Mouse (Mus musculus): ENCODE measurements around the gene Yif1a. TPM values are rescaled to one million over a fixed set of nuclear protein-coding genes. Genes with fewer than 3 reads are reported as not detected.

Yif1a gene
- polyA plus RNA-seq, 1 experiment from 2014 or later = 64.0 TPM

DNA sequence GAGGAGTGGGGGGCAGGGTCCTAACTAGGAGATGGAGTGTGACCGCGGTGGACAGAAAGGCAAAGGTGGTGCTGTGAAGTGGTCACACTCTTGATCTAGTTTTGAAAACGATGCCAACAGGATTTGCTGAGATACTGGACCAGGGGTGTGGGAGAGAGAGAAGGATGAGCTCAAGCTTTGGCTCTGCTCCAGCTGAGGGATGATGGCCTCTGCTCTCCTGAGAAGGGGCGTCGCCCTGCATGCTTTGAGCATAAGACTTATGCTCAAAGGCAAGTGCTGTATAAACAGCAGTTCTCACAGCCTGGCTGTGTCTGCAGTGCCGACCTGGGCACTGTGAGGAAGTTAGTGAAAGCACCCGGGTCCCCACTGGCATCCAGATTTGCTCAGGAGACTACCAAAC lies 23.2 kb upstream of the Yif1a start:
- H3K27ac ChIP-seq (replicated peaks) = no peak overlapping the region
- WGBS = 69% methylated on average over 7 of the region's 7 CpGs
- ATAC-seq (ENCODE audit: low FRiP score, low read depth) = no peak
- peaks cover 13% of the 10 kb centered on the region for H3K27me3 ChIP-seq
- no peak overlapping the region for H3K9ac ChIP-seq
- H3K36me3 ChIP-seq = no peaks in the 10 kb centered on the region
- peaks cover 21% of the 10 kb centered on the region for H3K4me1 ChIP-seq (replicated peaks)
- H3K4me3 ChIP-seq = no peak overlapping the region
- H3K9me3 ChIP-seq = no peaks in the 10 kb centered on the region
- no peak overlapping the region for H3K4me2 ChIP-seq

- 13% methylated on average over 15 of the region's 15 CpGs for WGBS
- ATAC-seq (ENCODE audit: low FRiP score, low read depth) = no peak
- Histone ChIP-seq H3K4me3 (peak overlapping the region; percentile 42), H3K9ac (peak overlapping the region; percentile 38; the same call in 1 of the 2 replicates), H3K4me2 (peak overlapping the region; percentile 83), H3K4me1 (replicated peaks) (peaks cover 32% of the 10 kb centered on the region), H3K9me3 (no peaks in the 10 kb centered on the region), H3K27me3 (peaks cover 13% of the 10 kb centered on the region), H3K27ac (replicated peaks) (no peak overlapping the region), H3K36me3 (no peaks in the 10 kb centered on the region)
Observed at GRCm38 (mm10) chr19:5067040-5067799, 21.1 kb upstream of the Yif1a start.

- Histone ChIP-seq H3K36me3 (no peaks in the 10 kb centered on the region), H3K4me2 (peak within 1 kb of the TSS; percentile 83), H3K27ac (replicated peaks) (0 out of 2 replicates have a peak within 1 kb of the TSS, but pooled peaks have one; percentile 14), H3K9me3 (no peaks in the 10 kb centered on the region), H3K4me1 (replicated peaks) (peaks cover 40% of the 10 kb centered on the region), H3K27me3 (peaks cover 13% of the 10 kb centered on the region), H3K9ac (peak within 1 kb of the TSS; percentile 38), H3K4me3 (peak within 1 kb of the TSS; percentile 42)
- ATAC-seq (ENCODE audit: low FRiP score, low read depth) = no peak; the same call in 1 of the 2 replicates
- WGBS = under 1% methylated on average over 48 of the region's 56 CpGs
Observed at GRCm38 (mm10) chr19:5067867-5068569, 20.3 kb upstream of the Yif1a start, which contains the start of gene Cd248. Gene Cd248, plus strand, starts transcription at chr19:5068078.

DNA sequence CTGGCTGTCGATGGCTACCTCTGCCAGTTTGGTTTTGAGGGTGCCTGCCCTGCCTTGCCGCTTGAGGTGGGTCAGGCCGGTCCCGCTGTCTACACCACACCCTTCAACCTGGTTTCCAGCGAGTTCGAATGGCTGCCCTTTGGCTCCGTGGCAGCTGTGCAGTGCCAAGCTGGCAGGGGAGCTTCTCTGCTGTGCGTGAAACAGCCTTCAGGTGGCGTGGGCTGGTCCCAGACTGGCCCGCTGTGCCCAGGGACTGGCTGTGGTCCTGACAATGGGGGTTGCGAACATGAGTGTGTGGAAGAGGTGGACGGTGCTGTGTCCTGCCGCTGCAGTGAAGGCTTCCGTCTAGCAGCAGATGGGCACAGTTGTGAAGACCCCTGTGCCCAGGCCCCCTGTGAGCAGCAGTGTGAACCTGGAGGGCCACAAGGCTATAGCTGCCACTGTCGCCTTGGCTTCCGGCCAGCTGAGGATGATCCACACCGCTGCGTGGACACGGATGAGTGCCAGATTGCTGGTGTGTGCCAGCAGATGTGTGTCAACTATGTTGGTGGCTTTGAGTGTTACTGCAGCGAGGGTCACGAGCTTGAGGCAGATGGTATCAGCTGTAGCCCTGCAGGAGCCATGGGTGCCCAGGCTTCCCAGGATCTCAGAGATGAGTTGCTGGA lies 19.6 kb upstream of the Yif1a start:
- H3K4me3 ChIP-seq = peak overlapping the region; percentile 42
- H3K27ac ChIP-seq (replicated peaks) = no peak overlapping the region
- H3K4me1 ChIP-seq (replicated peaks) = peaks cover 41% of the 10 kb centered on the region
- H3K9ac ChIP-seq = peak overlapping the region; percentile 38
- no peak for ATAC-seq (ENCODE audit: low FRiP score, low read depth)
- H3K9me3 ChIP-seq = no peaks in the 10 kb centered on the region
- WGBS = 26% methylated on average over 21 of the region's 21 CpGs
- H3K27me3 ChIP-seq = peaks cover 13% of the 10 kb centered on the region
- no peaks in the 10 kb centered on the region for H3K36me3 ChIP-seq
- peak overlapping the region; percentile 83 for H3K4me2 ChIP-seq

- Histone ChIP-seq H3K27ac (replicated peaks) (no peak overlapping the region), H3K27me3 (peaks cover 17% of the 10 kb centered on the region), H3K36me3 (no peaks in the 10 kb centered on the region), H3K4me3 (peak overlapping the region; percentile 6; the same call in 1 of the 2 replicates), H3K4me2 (peak overlapping the region; percentile 83), H3K4me1 (replicated peaks) (peaks cover 41% of the 10 kb centered on the region), H3K9ac (no peak overlapping the region), H3K9me3 (no peaks in the 10 kb centered on the region)
- no peak for ATAC-seq (ENCODE audit: low FRiP score, low read depth)
- WGBS = 82% methylated on average over 5 of the region's 5 CpGs
Observed at GRCm38 (mm10) chr19:5069486-5069885, 18.9 kb upstream of the Yif1a start.

GRCm38 (mm10) chr19:5069978-5070377 lies 18.4 kb upstream of the Yif1a start:
- no peak for ATAC-seq (ENCODE audit: low FRiP score, low read depth)
- H3K27ac ChIP-seq (replicated peaks) = no peak overlapping the region
- no peaks in the 10 kb centered on the region for H3K9me3 ChIP-seq
- H3K27me3 ChIP-seq = peaks cover 21% of the 10 kb centered on the region
- 83% methylated on average over 7 of the region's 7 CpGs for WGBS
- H3K4me3 ChIP-seq = peak overlapping the region; percentile 6; the same call in 1 of the 2 replicates
- H3K4me1 ChIP-seq (replicated peaks) = peaks cover 41% of the 10 kb centered on the region
- no peaks in the 10 kb centered on the region for H3K36me3 ChIP-seq
- H3K9ac ChIP-seq = no peak overlapping the region
- peak overlapping the region; percentile 83 for H3K4me2 ChIP-seq

GRCm38 (mm10) chr19:5071077-5071476 lies 17.3 kb upstream of the Yif1a start:
- Histone ChIP-seq H3K36me3 (no peaks in the 10 kb centered on the region), H3K27ac (replicated peaks) (peak overlapping the region; percentile 47; the same call in 1 of the 2 replicates), H3K4me3 (peak overlapping the region; percentile 44), H3K4me1 (replicated peaks) (peaks cover 41% of the 10 kb centered on the region), H3K4me2 (peak overlapping the region; percentile 83), H3K9me3 (no peaks in the 10 kb centered on the region), H3K27me3 (peaks cover 21% of the 10 kb centered on the region), H3K9ac (peak overlapping the region; percentile 39)
- 9% methylated on average over 11 of the region's 11 CpGs for WGBS
- no peak for ATAC-seq (ENCODE audit: low FRiP score, low read depth)

GRCm38 (mm10) chr19:5071545-5072369 lies 16.6 kb upstream of the Yif1a start:
- under 1% methylated on average over 39 of the region's 40 CpGs for WGBS
- peak; percentile 83 for ATAC-seq (ENCODE audit: low FRiP score, low read depth)
- H3K4me1 ChIP-seq (replicated peaks) = peaks cover 41% of the 10 kb centered on the region

DNA sequence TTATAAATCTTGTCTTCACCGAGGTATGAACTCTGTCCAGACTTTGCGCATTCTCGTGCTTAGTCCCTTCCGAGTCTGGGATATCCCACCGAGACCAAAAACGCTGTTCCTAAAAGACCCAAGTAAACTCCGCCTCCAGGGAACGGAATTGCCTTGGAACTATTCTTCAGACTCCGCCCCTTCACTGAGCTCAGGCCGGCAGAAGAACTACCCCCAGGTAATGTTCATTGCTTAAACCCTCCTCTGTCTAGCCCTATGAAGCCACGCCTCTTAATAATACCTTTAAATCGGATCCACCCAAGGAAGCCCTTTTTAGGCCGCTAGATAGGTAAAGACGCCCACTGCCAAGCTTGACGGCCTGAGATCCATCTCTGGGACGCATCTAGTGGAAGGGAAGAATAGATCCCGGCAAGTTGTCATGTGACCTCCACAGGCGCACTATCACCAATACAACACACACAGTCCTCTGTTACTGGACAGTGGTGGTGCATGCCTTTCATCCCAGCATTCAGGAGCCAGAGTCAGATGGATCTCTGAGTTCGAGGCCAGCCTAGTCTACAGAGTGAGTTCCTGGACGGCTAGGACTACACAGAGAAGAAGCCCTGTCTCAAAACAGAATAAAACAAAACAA lies 15.8 kb upstream of the Yif1a start:
- Histone ChIP-seq H3K4me1 (replicated peaks) (peaks cover 38% of the 10 kb centered on the region), H3K36me3 (no peaks in the 10 kb centered on the region), H3K27me3 (peaks cover 13% of the 10 kb centered on the region), H3K4me3 (peak overlapping the region; percentile 44), H3K9ac (peak overlapping the region; percentile 39; the same call in 1 of the 2 replicates), H3K4me2 (peak overlapping the region; percentile 83), H3K9me3 (no peaks in the 10 kb centered on the region), H3K27ac (replicated peaks) (0 out of 2 replicates have a peak overlapping the region, but pooled peaks have one; percentile 0)
- WGBS = 2% methylated on average over 20 of the region's 20 CpGs
- peak; percentile 5; the same call in 1 of the 2 replicates for ATAC-seq (ENCODE audit: low FRiP score, low read depth)

More at GRCm38 (mm10) chr19:5071545-5072369, 16.6 kb upstream of the Yif1a start:
- Histone ChIP-seq H3K36me3 (no peaks in the 10 kb centered on the region), H3K27ac (replicated peaks) (peak overlapping the region; percentile 47; the same call in 1 of the 2 replicates), H3K27me3 (peaks cover 18% of the 10 kb centered on the region), H3K4me2 (peak overlapping the region; percentile 83), H3K9ac (peak overlapping the region; percentile 39), H3K9me3 (no peaks in the 10 kb centered on the region), H3K4me3 (peak overlapping the region; percentile 44)

GRCm38 (mm10) chr19:5073028-5073427 lies 15.3 kb upstream of the Yif1a start:
- H3K36me3 ChIP-seq = no peaks in the 10 kb centered on the region
- no peak for ATAC-seq (ENCODE audit: low FRiP score, low read depth)
- H3K27ac ChIP-seq (replicated peaks) = 0 out of 2 replicates have a peak overlapping the region, but pooled peaks have one; percentile 0
- no peak overlapping the region for H3K9ac ChIP-seq
- H3K9me3 ChIP-seq = no peaks in the 10 kb centered on the region
- peaks cover 32% of the 10 kb centered on the region for H3K4me1 ChIP-seq (replicated peaks)
- peak overlapping the region; percentile 83 for H3K4me2 ChIP-seq
- H3K27me3 ChIP-seq = peaks cover 13% of the 10 kb centered on the region
- 2% methylated on average over 15 of the region's 15 CpGs for WGBS
- H3K4me3 ChIP-seq = peak overlapping the region; percentile 44
